Mouse (Mus musculus): Measurements from ENCODE around the gene Tas2r137. TPM values are rescaled to one million over a fixed set of nuclear protein-coding genes. Genes with fewer than 3 reads are reported as not detected.

The Tas2r137 gene
- total RNA-seq (2021), result not detected
- long read RNA-seq, experiment 1, result 0 reads
- long read RNA-seq, experiment 2, result 0 reads

DNA sequence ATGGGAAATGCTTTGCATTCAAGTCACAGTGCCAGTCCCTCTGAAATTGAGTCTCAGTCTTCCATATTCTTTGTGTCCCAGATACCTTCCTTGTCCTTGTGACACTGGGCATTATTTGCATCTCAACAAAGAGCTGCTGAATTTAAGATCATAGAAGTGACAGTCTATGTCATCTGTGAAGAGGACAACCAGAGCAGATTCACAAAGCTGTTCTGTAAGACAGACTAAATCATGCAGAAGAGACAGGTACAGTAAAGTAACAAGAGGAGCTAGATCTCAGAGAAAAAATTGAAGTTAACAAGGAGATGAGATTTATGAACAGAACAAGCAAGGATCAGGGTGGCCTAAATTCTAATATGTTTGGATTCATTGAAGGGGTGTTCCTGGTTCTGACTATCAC, at the start of gene Tas2r137:
Gene Tas2r137, plus strand, starts transcription at position 301 of the 400 bp plus-strand sequence.
- no peak for DNase-seq (ENCODE audit: low spot score in 2 of 2)
- intact Hi-C loops (cut with DNase I), result no loop called here

DNA sequence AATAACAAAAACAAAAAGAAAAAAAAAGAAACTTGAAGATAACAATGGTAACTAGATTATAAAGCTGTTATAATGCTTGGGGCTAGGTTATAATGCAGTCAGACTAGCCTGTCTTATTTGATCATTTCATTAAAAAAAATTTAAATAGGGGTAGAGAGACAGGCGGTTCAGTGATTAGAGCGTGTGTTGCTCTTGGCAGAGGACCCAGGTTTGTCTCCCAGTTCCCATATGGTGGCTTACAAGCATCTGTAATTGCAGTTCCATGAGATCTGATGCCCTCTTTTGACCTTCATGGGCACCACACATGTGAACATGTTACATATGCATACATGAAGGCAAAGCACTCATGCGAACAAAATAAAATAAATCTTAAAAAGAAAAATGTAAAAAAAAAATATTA, 49.8 kb upstream of the Tas2r137 start:
- DNase-seq (ENCODE audit: low spot score in 2 of 2), result no peak
- intact Hi-C loops (cut with DNase I), result no loop called here

DNA sequence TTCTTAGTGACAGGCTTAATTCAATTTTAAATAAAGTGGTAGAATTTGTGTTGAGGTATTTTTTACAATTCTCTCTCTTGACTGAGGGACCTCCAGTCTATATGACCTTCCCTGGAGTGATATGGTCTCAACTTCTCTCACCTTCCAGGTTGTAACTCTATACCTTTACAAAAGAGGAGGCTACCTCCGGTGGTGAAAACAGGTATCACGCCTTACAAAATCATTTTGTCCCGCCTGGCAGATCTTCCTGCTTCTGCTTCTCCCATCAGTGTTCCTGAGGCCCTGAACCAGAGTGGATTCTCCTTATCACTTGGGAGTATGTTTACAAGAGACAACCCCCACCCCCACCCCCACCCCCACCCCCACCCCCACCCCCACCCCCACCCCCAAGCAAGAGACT, 49.3 kb upstream of the Tas2r137 start:
- no peak for DNase-seq (ENCODE audit: low spot score in 2 of 2)
- intact Hi-C loops (cut with DNase I), result no loop called here

DNA sequence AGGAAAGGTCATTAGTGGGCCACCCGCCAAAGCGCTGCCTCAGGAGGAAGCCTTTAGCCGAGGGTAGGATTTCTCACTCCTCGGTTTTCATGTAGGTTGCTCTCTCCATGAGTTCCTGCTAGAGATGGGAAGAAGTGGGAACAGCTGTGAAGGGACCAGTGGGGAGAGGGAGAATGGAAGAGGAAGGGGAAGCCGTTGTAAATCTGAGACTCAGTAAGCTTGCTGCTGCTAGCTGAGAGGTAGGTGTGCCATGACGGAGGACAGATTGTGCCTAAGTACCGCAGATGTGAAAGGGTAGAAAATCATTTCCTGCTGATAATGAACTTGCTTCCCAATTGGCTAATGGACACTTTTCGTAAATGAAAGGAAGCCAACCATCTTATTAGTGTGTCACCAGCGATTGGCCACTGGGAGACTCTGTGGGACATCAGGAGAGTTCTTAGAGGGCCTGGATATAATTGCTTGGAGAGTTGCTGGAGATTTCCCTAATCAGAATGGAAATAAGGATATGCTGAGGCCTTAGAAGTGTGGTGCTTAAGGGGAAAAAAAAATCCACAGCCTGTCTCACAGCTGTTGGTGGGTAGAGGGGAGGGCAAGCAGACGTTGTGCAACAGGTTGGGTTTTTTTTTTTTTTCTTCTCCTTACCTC, 47.6 kb upstream of the Tas2r137 start:
- intact Hi-C loops (cut with DNase I), result no loop called here
- no peak for DNase-seq (ENCODE audit: low spot score in 2 of 2)

DNA sequence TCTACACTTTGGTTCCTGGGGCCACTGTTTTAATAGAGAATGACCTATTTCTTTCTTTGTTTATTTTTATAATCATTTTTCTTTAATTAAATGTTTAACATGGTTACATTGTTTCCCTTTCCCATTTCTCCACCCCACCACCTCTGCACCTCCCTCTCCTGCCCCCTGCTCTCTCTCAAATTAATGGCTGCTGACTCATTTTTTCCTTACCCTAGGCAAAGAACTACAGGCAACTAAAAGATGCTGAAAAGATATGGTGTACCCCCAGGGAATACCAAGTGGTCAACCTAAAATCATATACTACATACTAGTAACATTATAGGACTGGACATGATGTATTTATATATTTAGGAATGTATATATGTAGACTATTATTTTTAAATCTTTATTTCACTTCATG, 42.4 kb upstream of the Tas2r137 start:
- intact Hi-C loops (cut with DNase I), result no loop called here
- DNase-seq (ENCODE audit: low spot score in 2 of 2), result no peak

DNA sequence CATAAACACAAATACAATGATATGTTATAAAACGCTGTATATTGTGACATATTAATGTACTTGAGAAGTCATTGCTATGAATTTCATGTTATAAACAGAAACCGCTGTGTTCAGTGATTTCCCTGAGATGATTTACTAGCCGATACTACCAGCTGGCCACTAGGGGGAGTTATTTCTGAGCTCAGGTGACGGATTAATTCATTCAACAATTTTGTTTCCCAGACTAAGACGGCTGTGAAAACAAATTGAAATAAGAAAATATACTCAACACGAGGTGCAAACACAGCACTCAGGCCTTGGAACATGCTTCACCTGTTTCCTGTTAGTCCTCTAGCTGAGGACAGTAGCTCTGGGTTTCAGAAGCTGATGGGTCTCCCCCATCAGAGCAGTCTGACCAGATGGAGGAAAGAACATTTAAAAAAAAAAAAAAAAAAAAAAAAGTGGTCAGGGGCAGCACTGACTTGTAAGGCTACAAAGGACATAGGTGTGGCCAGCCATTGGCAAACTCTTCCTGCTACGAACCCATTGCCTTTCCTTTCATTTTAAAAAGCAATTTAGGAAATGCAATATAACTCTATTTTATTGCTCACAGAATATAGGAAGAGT, 36.5 kb upstream of the Tas2r137 start:
- intact Hi-C loops (cut with DNase I), result no loop called here
- no peak for DNase-seq (ENCODE audit: low spot score in 2 of 2)

DNA sequence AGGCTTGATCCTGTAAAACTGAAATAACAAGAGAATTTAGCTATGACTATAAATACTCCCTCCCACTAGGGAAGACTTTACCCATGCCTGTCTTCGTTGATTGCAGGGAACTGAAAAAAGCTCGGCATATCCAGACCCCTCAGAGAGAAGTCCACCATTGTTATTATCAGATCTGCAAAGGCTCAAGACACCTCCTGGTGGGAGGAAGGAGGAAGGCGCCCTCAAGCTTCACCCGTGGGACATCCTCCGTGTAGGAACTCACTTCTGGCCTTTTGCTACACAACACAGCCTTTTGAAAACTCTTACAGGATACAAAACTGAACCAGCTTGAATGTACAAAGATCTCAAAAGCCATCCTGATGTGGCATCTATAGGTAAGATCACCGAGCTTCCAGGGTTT, 25.3 kb upstream of the Tas2r137 start:
- no peak for DNase-seq (ENCODE audit: low spot score in 2 of 2)
- intact Hi-C loops (cut with DNase I), result no loop called here

DNA sequence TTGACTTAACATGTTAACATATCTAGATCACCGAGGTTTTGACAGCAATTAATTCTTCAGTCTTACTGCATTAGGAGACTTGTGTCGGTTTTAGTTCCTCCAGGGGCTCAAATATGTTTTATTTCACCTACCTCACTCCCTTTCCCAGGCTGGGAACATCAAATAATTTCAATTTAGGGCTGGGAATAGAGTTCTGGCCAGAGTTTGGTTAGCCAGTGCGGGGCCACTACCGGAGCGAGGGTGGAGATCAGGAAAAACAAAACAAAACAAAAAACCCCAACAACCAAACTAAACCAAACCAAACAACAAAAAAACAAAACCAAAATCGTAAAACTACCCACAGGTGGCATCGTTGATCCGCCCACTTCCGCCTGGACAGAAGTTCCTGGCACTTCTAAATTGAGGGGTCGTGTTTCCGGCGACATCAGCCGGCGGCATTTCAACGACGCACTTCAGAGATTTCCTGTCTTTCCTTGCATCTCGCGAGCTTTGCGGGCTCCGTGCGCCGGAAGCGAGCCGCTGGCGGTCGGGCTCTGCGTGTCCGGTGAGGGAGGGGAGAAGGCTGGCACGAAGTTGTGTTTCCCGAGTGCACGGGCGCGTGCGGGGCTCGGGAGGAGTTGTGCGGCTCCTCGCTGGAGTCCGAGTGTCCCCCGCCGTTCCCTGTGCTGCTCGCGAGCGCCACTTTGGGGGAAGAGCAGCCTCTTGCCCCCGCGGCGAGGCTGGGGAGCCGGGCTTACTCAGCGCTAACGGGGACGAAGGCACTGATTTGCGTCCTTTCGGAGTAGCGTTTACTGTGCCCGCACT, 19.9 kb upstream of the Tas2r137 start, which contains the start of gene Ssbp1:
Gene Ssbp1, plus strand, starts transcription at position 437 of the 804 bp plus-strand sequence.
- DNase-seq (ENCODE audit: low spot score in 2 of 2), result peak; percentile 93 to 95
- intact Hi-C loops (cut with DNase I), result loop anchor here (5.0 to 10.0 kb wide), 2 partner anchors 34 to 374 kb away; partner anchors contain the start of genes E330009J07Rik and Wee2

DNA sequence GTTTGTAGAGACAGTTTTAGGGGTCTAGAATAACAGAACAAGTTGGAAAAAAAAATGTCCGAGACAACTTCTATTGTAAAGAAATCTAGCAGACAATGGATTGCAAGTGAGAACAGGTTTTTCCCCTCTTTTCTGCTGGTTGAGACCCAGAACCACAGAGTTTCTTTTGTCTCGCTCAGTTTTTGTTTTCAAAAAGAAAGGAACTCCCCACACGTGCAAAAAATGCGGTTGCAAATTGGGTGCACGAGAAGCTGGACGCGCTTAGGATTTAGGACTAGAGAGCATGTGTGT, 19.4 kb upstream of the Tas2r137 start:
- no peak for DNase-seq (ENCODE audit: low spot score in 2 of 2)
- intact Hi-C loops (cut with DNase I), result loop anchor here (5.0 to 10.0 kb wide), 2 partner anchors 34 to 373 kb away; partner anchors contain the start of genes E330009J07Rik and Wee2

DNA sequence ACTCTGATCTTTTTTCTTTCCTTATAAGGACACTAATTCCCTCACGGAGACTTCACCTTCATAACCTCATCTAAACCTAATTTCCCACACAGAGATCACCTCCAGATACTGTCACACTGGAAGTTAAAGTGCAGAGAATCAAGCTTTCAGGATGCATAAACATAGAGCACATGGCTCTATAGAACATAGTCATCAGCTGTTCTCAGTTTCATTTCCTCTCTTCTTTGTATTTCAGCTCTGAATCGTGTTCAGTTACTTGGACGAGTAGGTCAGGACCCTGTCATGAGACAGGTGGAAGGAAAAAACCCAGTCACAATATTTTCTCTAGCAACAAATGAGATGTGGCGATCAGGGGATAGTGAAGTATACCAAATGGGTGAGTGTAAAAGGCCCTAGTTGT, 14.9 kb upstream of the Tas2r137 start:
- no peak for DNase-seq (ENCODE audit: low spot score in 2 of 2)
- intact Hi-C loops (cut with DNase I), result loop anchor here (10.0 kb wide), 1 partner anchor 369 kb away; no protein-coding TSS in a partner anchor

DNA sequence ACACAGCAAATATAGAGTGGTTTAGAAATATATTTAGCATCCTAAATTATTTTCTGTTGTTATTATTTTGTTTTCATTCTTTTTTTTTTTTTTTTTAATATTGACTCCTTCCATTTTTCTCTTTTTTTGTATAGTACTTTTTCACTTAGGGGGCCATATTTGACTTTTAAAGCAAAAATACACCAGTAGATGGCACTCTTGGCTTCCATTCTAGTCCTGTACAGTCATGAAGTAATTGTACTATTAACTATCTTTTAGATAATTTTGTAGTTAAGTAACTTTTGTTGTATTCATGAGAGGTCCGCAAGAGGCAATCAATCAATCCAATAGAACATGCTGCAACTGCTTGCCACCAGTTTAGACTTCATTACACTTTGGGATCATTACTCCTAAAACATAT, 11.3 kb upstream of the Tas2r137 start:
- intact Hi-C loops (cut with DNase I), result loop anchor here (2.0 to 10.0 kb wide), 2 partner anchors 209 to 365 kb away; no protein-coding TSS in a partner anchor
- peak; percentile 10 to 13 for DNase-seq (ENCODE audit: low spot score in 2 of 2)

DNA sequence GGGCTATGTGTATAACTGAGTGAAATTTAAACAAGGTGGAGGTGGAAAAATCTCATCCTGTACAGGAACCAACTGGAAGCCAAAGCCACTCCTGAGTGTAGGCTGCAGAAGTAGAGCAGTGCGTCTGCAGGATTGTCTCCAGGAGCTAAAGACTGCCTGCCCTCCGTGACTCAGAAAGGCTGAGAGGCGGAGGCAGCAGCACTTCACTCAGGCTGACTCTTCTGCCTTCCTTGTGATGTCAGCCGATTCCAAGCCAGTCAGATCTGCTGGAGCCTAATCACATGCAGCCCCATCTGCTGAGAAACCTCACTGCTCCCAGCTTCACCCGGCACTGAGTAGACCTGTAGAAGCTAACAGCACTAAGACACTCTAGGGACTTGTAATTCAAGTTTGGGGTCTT, 8.7 kb upstream of the Tas2r137 start:
- no peak for DNase-seq (ENCODE audit: low spot score in 2 of 2)
- intact Hi-C loops (cut with DNase I), result no loop called here

DNA sequence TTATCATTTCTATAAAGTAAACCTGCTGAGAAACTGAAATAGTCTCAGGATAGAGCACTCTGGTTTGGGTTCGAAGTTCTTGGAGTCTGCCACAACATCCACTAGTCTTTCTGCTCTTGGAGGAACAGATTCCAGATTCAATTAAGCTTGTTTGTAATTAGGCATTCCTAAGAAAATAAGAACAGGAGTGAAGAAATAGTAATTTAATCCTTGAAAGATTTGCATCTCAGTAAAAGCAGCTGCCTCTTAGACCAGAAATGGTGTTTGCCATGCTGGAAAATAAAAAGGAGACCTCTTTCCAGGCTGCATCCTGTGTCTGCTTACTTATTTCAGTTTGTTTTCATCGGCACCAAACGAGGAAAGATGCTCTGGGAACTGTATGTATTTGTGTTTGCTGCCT, 2.2 kb downstream of the Tas2r137 start, which contains the start of gene Tas2r108:
Gene Tas2r108, plus strand, starts transcription at position 301 of the 400 bp plus-strand sequence.
- intact Hi-C loops (cut with DNase I), result no loop called here
- no peak for DNase-seq (ENCODE audit: low spot score in 2 of 2)

DNA sequence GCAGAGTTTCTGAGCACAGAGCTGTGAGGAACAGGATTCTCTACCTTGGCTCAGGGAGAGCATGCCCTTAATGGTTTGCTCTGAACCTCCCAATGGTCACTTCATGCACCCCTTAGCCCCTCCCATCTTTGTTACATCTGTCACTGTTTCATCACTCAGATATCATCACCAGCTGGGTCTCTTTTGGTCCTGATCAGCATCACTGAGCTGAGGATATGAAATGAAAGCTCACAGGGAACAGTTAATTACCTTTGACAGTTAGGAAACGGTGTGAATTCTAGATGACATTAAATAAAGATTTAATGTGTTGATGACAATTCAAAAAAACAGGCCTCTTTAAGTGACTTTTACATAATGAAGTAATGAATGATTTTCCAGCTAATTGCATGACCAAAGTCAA, 28.4 kb downstream of the Tas2r137 start, which contains the start of gene Prss37:
Gene Prss37, minus strand, starts transcription at position 101 of the 400 bp plus-strand sequence.
- intact Hi-C loops (cut with DNase I), result no loop called here
- no peak for DNase-seq (ENCODE audit: low spot score in 2 of 2)

Other genes starting within 250 kb of the Tas2r137 start
- 10 to 100 TPM; 50.7 to 51.6 TPM for gene Agk, start 166.1 kb upstream of the Tas2r137 start, total RNA-seq (2021)
- 10 to 100 TPM; 38.6 to 45.2 TPM for gene E330009J07Rik, start 55.1 kb upstream of the Tas2r137 start, total RNA-seq (2021)
- gene Wee2, start 52.1 kb upstream of the Tas2r137 start, total RNA-seq (2021), result not detected
- 10 to 100 TPM; 31.8 to 37.1 TPM for gene Ssbp1, start 19.9 kb upstream of the Tas2r137 start, total RNA-seq (2021)
- not detected for gene Tas2r108, start 2.3 kb downstream of the Tas2r137 start, total RNA-seq (2021)
- gene Prss37, start 28.3 kb downstream of the Tas2r137 start, total RNA-seq (2021), result not detected
- gene Olfr461, start 63.8 kb downstream of the Tas2r137 start, total RNA-seq (2021), result not detected
- gene Olfr460, start 78.3 kb downstream of the Tas2r137 start, total RNA-seq (2021), result not detected
- under 1 TPM; 0.32 to 0.48 TPM for gene Clec5a, start 94.6 kb downstream of the Tas2r137 start, total RNA-seq (2021)
- gene Tas2r138, start 122.1 kb downstream of the Tas2r137 start, total RNA-seq (2021), result not detected
- gene Mgam, start 137.6 kb downstream of the Tas2r137 start, total RNA-seq (2021), result not detected

Data from left cerebral cortex, postnatal 14 days (tissue).